Mouse (Mus musculus) CH12.LX (cell line): ENCODE data around the gene Vps35l. TPM values are rescaled to one million over a fixed set of nuclear protein-coding genes. Genes with fewer than 3 reads are reported as not detected.

ENCODE experiments used
- DNase-seq: peaks from one replicate; pipeline ENCODE4 v3.0.0-alpha.2; 2013; ENCODE audit errors: extremely low read depth
- H3K27ac ChIP-seq: 2 replicates; pipeline ENCODE4 v1.5.1; 2012; ENCODE audit warnings: low read depth, mild to moderate bottlenecking, control low read depth, moderate library complexity; ENCODE audit not compliant: insufficient read depth
- H3K27me3 ChIP-seq: replicated peaks from 2 replicates; pipeline ENCODE3; 2012; ENCODE audit warnings: inconsistent platforms
- H3K36me3 ChIP-seq, 2 experiments: replicated peaks in 1 of 2; 2 replicates each; pipeline versions ENCODE3 to v1.6.1; 2012; ENCODE audit warnings: inconsistent platforms in 1 of 2, low read length in 1 of 2, mild to moderate bottlenecking in 1 of 2, mixed read lengths in 1 of 2, moderate library complexity in 1 of 2; ENCODE audit not compliant: control insufficient read depth in 1 of 2, insufficient read depth in 1 of 2
- H3K4me1 ChIP-seq, 2 experiments: 2 replicates each; pipeline ENCODE4 v1.6.1; 2012; ENCODE audit warnings: inconsistent platforms in 1 of 2, moderate library complexity in 1 of 2; ENCODE audit not compliant: insufficient read depth in 2 of 2, control insufficient read depth in 1 of 2
- H3K4me2 ChIP-seq: 2 replicates; pipeline ENCODE4 v1.6.1; 2012; ENCODE audit warnings: low read depth, mild to moderate bottlenecking, control low read depth; ENCODE audit not compliant: poor library complexity, insufficient read depth, severe bottlenecking
- H3K4me3 ChIP-seq, 3 experiments: fragments of 150-350 bp in 1 of 3; sonication (generic) in 1 of 3; replicated peaks in 1 of 3; 2 replicates each; pipeline versions ENCODE3 to v1.5.1; 2011 to 2012; ENCODE audit warnings: low read depth in 2 of 3, low read length in 2 of 3, mild to moderate bottlenecking in 2 of 3, moderate library complexity in 2 of 3, control low read depth in 1 of 3, improper control_type of control experiment in 1 of 3, inconsistent platforms in 1 of 3, mixed read lengths in 1 of 3; ENCODE audit not compliant: poor library complexity in 1 of 3
- H3K79me2 ChIP-seq: replicated peaks from 2 replicates; pipeline ENCODE4 v1.6.1; 2012; ENCODE audit warnings: mild to moderate bottlenecking, moderate library complexity; ENCODE audit not compliant: control insufficient read depth, poor library complexity, insufficient read depth, severe bottlenecking; ENCODE audit errors: extremely low read depth
- H3K9ac ChIP-seq: 2 replicates; pipeline ENCODE4 v1.6.1; 2012; ENCODE audit warnings: low read depth, mild to moderate bottlenecking, control low read depth, moderate library complexity; ENCODE audit not compliant: insufficient read depth
- H3K9me3 ChIP-seq: replicated peaks from 2 replicates; pipeline ENCODE3; 2012; ENCODE audit warnings: low read length, inconsistent platforms, mixed read lengths
- CTCF ChIP-seq, 2 experiments: IDR thresholded peaks in 1 of 2; conservative IDR thresholded peaks in 1 of 2; 2 replicates each; pipeline ENCODE4 v1.5.1; 2011 to 2012; ENCODE audit warnings: low read depth in 2 of 2, low read length in 2 of 2, improper control_type of control experiment in 1 of 2, inconsistent platforms in 1 of 2, mild to moderate bottlenecking in 1 of 2, moderate library complexity in 1 of 2
- EP300 ChIP-seq: IDR thresholded peaks from 2 replicates; pipeline ENCODE4 v1.6.1; 2011; ENCODE audit warnings: low read length, improper control_type of control experiment
- ETS1 ChIP-seq: conservative IDR thresholded peaks from 2 replicates; pipeline ENCODE4 v1.6.1; 2012; ENCODE audit warnings: low read depth, mild to moderate bottlenecking, inconsistent platforms, low read length, improper control_type of control experiment, moderate library complexity
- GABPA ChIP-seq: IDR thresholded peaks from 2 replicates; pipeline ENCODE4 v1.6.1; 2012; ENCODE audit warnings: low read depth, low read length, improper control_type of control experiment, inconsistent platforms; ENCODE audit not compliant: insufficient replicate concordance
- IRF4 ChIP-seq: IDR thresholded peaks from 2 replicates; pipeline ENCODE4 v1.6.1; 2014; ENCODE audit warnings: low read depth, mild to moderate bottlenecking, inconsistent platforms, low read length, improper control_type of control experiment
- MEF2A ChIP-seq: IDR thresholded peaks from 2 replicates; pipeline ENCODE4 v1.6.1; 2014; ENCODE audit warnings: low read depth, mild to moderate bottlenecking, inconsistent platforms, low read length, improper control_type of control experiment, borderline replicate concordance
- MXI1 ChIP-seq: IDR thresholded peaks from 2 replicates; pipeline ENCODE4 v1.6.1; 2011; ENCODE audit warnings: mild to moderate bottlenecking, low read depth, low read length, improper control_type of control experiment
- MYC ChIP-seq: IDR thresholded peaks from 2 replicates; pipeline ENCODE4 v1.6.1; 2011; ENCODE audit warnings: low read depth, mild to moderate bottlenecking, improper control_type of control experiment, low read length
- NELFE ChIP-seq: IDR thresholded peaks from 2 replicates; pipeline ENCODE4 v1.6.1; 2011; ENCODE audit warnings: low read depth, low read length, improper control_type of control experiment
- NRF1 ChIP-seq: IDR thresholded peaks from 2 replicates; pipeline ENCODE4 v1.6.1; 2014; ENCODE audit warnings: low read depth, mild to moderate bottlenecking, inconsistent platforms, low read length, improper control_type of control experiment, moderate library complexity
- PAX5 ChIP-seq: IDR thresholded peaks from 2 replicates; pipeline ENCODE4 v1.6.1; 2012; ENCODE audit warnings: low read length, inconsistent platforms, mixed read lengths
- RAD21 ChIP-seq: IDR thresholded peaks from 2 replicates; pipeline ENCODE4 v1.6.1; 2011; ENCODE audit warnings: low read depth, mild to moderate bottlenecking, low read length, improper control_type of control experiment, moderate library complexity
- SIN3A ChIP-seq: IDR thresholded peaks from 2 replicates; pipeline ENCODE4 v1.6.1; 2012; ENCODE audit warnings: low read length, improper control_type of control experiment, inconsistent platforms
- SMC3 ChIP-seq: IDR thresholded peaks from 2 replicates; pipeline ENCODE4 v1.6.1; 2011; ENCODE audit warnings: low read depth, low read length, improper control_type of control experiment
- TBP ChIP-seq: conservative IDR thresholded peaks from 2 replicates; pipeline ENCODE4 v1.6.1; 2011; ENCODE audit warnings: low read depth, low read length, improper control_type of control experiment
- ZC3H11A ChIP-seq: IDR thresholded peaks from 2 replicates; pipeline ENCODE4 v1.6.1; 2012; ENCODE audit warnings: low read depth, mild to moderate bottlenecking, inconsistent platforms, low read length, improper control_type of control experiment
- ZKSCAN1 ChIP-seq: IDR thresholded peaks from 2 replicates; pipeline ENCODE4 v1.6.1; 2012; ENCODE audit warnings: low read depth, inconsistent platforms, low read length, improper control_type of control experiment, borderline replicate concordance
- ZNF384 ChIP-seq: IDR thresholded peaks from 2 replicates; pipeline ENCODE4 v1.6.1; 2012; ENCODE audit warnings: low read depth, low read length, improper control_type of control experiment, inconsistent platforms
- dilution Hi-C: fragments of 300-500 bp; cut with MboI; formaldehyde crosslinking; loops from 2 replicates; pipeline ENCODE4 v1.14.3; 2020; ENCODE audit warnings: low sequenced_read_pairs; ENCODE audit not compliant: extremely low pct_unique_long_range_greater_than_20kb, extremely low pct_ligation_motif_present
- in situ Hi-C: fragments of 300-500 bp; cut with MboI; formaldehyde crosslinking; loops from 3 replicates; pipeline ENCODE4 v1.14.3; 2019; ENCODE audit warnings: low sequenced_read_pairs, low pct_ligation_motif_present, low pct_unique_long_range_greater_than_20kb, mixed read lengths
- polyA plus RNA-seq: library from polyadenylated mRNA; unstranded; fragments of >175 nt; gene quantifications from 2 replicates; pipeline ENCODE4 v1.2.1, GENCODE M21; 2012; ENCODE audit warnings: low read depth; ENCODE audit not compliant: insufficient read length
- total RNA-seq, 2 experiments: library from RNA; depleted of rRNA; stranded (reverse); fragments of 300-350 nt in 1 of 2; fragments of >200 nt in 1 of 2; gene quantifications; 2 replicates each; pipeline ENCODE4 v1.2.3; 2012 to 2014

Vps35l gene
- total and polyA plus RNA-seq, 3 experiments = 43.9 to 57.7 (median 54.7) TPM

DNA sequence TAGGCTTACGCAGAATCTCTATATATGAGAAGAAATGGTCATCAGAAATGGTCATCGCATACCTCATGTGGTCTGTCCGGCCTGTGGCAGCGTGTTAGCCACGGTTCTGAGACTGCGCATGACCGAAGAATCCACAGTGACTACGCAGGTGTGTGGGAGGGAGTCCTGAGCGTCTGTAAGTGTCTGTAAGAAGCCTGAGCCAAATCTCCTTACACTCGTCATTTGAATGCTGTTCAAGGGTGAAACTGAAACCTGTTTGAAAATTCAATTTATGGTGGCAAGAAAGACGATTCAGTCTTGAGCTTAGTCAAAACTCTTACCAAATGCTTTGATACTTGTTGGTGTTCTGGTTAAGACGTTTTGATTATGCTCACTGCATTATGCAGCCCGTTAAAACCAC is 6.8 kb upstream of the Vps35l start:
- Histone ChIP-seq H3K9me3 (no peaks in the 10 kb centered on the region), H3K9ac (no peak overlapping the region), H3K4me2 (no peak overlapping the region; the same call in 1 of the 2 replicates), H3K36me3 (peaks cover 38 to 71% of the 10 kb centered on the region in 2 experiments), H3K27ac (peak overlapping the region; percentile 12; the same call in 1 of the 2 replicates), H3K79me2 (no peaks in the 10 kb centered on the region; the same call in 1 of the 2 replicates), H3K27me3 (no peaks in the 10 kb centered on the region), H3K4me1 (peaks cover 0 to 2% of the 10 kb centered on the region in 2 experiments; a peak in 1 of 4 replicates)
- dilution Hi-C loops = no loop called here
- TF ChIP-seq ETS1 = no peak
- peak; percentile 64 for TF ChIP-seq NRF1
- TF ChIP-seq MYC = 0 out of 2 replicates have a peak, but pooled peaks have one; percentile 11
- 0 out of 2 replicates have a peak, but pooled peaks have one; percentile 35 for TF ChIP-seq SIN3A
- TF ChIP-seq, all 38 proteins: peak for 3
- in situ Hi-C loops = no loop called here
- no peak for DNase-seq
- no peak overlapping the region for H3K4me3 ChIP-seq

DNA sequence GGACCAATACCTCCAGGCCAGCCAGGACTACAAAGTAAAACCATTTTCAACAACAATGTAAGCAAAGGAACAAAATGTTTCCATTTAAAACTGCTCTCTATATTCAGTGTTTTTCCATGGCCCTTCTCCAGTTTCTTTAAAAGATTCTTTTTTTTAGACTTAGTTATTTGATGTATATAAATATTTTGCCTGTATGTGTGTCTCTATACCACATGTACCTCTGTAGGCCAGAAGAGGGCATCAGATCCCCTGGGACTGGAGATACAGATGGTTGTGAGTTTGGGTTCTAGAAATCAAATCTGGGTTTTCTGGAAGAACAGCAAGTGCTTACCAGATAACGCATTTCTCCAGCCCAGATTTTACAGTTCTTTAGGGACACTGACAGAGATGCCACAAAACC is 1.3 kb upstream of the Vps35l start:
- dilution Hi-C loops (no loop called here), in situ Hi-C loops (no loop called here)
- Histone ChIP-seq H3K4me1 (peaks cover 3 to 8% of the 10 kb centered on the region in 2 experiments; a peak in 3 of 4 replicates), H3K4me2 (no peak overlapping the region), H3K36me3 (peaks cover 11 to 29% of the 10 kb centered on the region in 2 experiments), H3K4me3 (no peak overlapping the region), H3K9me3 (no peaks in the 10 kb centered on the region), H3K27me3 (no peaks in the 10 kb centered on the region), H3K79me2 (no peaks in the 10 kb centered on the region; the same call in 1 of the 2 replicates), H3K9ac (no peak overlapping the region), H3K27ac (no peak overlapping the region)
- peak; percentile 17 for DNase-seq
- TF ChIP-seq MXI1 (no peak), ZKSCAN1 (no peak), GABPA (no peak), NELFE (no peak), EP300 (no peak), ZC3H11A (no peak), RAD21 (peak; percentile 22), ZNF384 (no peak), IRF4 (no peak), ETS1 (no peak), MEF2A (no peak), CTCF (conservative IDR thresholded peaks at IDR 0.05 in 1 of 2, IDR thresholded peaks at IDR 0.05 in 1 of 2; ENCODE audit: low read depth in 2 of 2, low read length in 2 of 2) (peak in 1 of 2 experiments; percentile 49; a peak in 2 of 4 replicates), TBP (no peak), SMC3 (no peak), PAX5 (no peak)
